Mouse (Mus musculus): ENCODE results near the gene Gm11032.

- no peak for TF ChIP-seq EP300 (IDR thresholded peaks at IDR 0.05)
- no peak for TF ChIP-seq CTCF (IDR thresholded peaks at IDR 0.05)
These were observed 13.3 kb upstream of the Gm11032 start for GRCm38 (mm10) chr11:4606541-4606940.
